Mouse (Mus musculus): ENCODE results near the gene Zcchc17.

DNA sequence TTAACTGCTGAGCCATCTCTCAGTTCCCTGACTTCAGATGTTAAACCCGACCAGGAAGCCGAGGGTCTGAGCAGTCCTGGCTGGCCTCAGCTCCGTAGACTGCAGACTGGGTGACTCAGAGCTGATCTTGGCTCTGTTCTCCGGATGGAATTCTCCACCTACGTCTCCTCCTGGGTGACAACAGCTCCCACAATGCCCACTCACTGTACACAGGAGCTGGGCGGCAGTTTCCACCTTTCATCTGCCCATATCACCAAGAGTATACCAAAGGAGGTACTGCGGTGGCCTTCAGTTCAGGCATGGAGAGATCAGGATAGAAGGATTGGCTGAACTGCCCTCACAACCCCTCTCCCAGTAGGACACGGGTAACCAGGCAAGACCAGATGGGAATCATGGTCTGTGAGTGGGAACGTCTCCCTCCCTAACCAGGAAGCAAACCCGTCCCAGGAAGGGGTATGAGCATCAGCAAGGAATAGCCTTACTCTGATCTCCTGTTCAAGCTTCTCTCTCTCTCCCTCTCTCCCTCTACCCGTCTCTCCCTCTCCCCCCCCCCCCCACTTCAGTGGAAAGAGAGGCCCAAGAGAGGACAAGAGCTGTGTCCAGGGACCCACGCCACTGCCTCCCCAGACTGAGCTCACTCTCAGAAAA, 85.9 kb downstream of the Zcchc17 start:
- TF ChIP-seq POLR2A (IDR thresholded peaks at IDR 0.05; ENCODE audit: low read depth, low read length) (no peak), CTCF (IDR thresholded peaks at IDR 0.05; ENCODE audit: extremely low read depth, insufficient read depth, insufficient read length, insufficient replicate concordance) (no peak)
